Mouse (Mus musculus): ENCODE data around the gene Rasgrf1. TPM values are rescaled to one million over a fixed set of nuclear protein-coding genes. Genes with fewer than 3 reads are reported as not detected.

Rasgrf1 gene
- polyA plus RNA-seq, 1 experiment = not detected

DNA sequence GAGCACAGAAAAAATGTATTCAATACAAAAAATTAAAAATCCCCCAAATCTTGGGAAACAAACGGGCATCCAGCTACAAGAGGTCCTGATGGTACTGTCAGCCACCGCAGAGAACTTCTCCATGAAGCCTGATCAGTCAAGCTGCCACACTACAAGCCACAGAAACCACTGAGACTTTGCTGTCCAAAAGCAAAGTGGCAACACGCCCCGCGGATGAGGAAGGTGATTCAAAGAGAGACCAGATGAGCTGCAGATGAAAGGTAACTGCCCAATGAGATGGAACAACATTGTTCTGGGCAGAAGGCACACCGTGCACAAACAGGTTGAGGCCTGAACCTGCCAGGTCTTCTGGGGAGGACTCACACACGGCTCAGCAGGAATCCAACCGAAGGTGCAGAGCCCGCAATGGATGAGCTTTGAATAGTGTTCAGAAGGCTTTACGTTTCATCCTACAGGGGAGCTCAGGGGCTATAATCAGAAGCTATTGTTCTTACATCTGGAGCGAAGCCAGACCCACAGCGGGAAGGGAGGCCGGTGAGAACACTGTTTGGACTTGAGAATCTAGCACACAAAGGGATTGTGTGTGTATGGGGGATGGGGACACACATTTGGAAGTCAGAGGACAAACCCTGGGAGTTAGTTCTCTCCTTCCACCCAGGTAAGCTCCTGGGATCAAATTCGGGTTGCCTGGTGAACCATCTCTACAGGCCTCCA is 9.4 kb upstream of the Rasgrf1 start:
- H3K27ac ChIP-seq (ENCODE audit: insufficient read depth, low read depth, low read length) = no peak overlapping the region
- TF ChIP-seq CTCF (IDR thresholded peaks at IDR 0.05; ENCODE audit: insufficient read depth, low read depth, low read length) (no peak), POLR2A (IDR thresholded peaks at IDR 0.05; ENCODE audit: insufficient read depth, low read depth, low read length) (no peak)

DNA sequence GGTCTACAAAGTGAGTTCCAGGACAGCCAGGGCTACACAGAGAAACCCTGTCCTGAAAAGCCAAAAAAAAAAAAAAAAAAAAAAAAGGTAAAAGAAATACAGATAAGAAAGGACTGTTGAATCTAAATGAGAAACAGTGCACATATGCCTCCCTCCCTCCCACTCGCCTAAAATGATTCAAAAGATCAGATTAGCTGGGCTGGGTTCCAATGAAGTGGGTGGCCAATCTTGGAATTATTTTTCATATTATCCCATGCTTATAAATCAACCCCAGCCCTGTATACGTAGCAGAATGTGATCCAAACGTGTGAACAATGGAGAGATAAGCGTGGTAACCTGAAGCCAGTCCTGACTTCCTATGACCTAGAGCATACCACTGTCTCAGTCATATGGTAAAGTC is 8.5 kb upstream of the Rasgrf1 start:
- Histone ChIP-seq H3K27ac (ENCODE audit: insufficient read depth, low read depth, low read length) (no peak overlapping the region), H3K4me1 (ENCODE audit: control insufficient read depth, insufficient read depth, low read length) (peaks cover 8% of the 10 kb centered on the region), H3K4me3 (ENCODE audit: insufficient read depth, low read depth, low read length) (no peak overlapping the region)
- TF ChIP-seq POLR2A (IDR thresholded peaks at IDR 0.05; ENCODE audit: insufficient read depth, low read depth, low read length) (no peak), CTCF (IDR thresholded peaks at IDR 0.05; ENCODE audit: insufficient read depth, low read depth, low read length) (no peak)
- WGBS = 79% methylated on average over 4 of the region's 4 CpGs

More for the DNA sequence above, 9.4 kb upstream of the Rasgrf1 start:
- H3K4me1 ChIP-seq (ENCODE audit: control insufficient read depth, insufficient read depth, low read length) = peaks cover 8% of the 10 kb centered on the region
- no peak overlapping the region for H3K4me3 ChIP-seq (ENCODE audit: insufficient read depth, low read depth, low read length)
- WGBS = 35% methylated on average over 14 of the region's 14 CpGs

DNA sequence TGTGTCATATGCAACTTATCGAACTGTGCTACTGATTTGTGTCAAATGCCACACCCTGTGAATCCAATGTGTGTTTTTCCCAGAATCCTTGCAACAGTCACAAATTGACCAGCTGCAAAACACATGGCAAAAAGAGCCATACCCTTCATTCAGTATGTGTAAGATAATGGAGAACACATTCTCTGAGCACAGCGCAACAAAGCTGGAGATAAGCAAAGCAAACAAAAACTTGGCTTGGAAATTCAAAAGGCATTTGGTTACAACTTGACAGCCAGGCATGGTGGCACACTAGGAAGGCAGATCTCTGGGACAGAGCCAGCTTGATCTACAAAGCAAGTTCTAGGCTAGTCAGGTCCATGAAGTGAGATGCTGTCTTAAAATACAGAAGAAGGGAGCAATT is 6.9 kb upstream of the Rasgrf1 start:
- Histone ChIP-seq H3K4me1 (ENCODE audit: control insufficient read depth, insufficient read depth, low read length) (peaks cover 8% of the 10 kb centered on the region), H3K27ac (ENCODE audit: insufficient read depth, low read depth, low read length) (no peak overlapping the region), H3K4me3 (ENCODE audit: insufficient read depth, low read depth, low read length) (no peak overlapping the region)
- WGBS = 86% methylated on average over 2 of the region's 2 CpGs
- TF ChIP-seq POLR2A (IDR thresholded peaks at IDR 0.05; ENCODE audit: insufficient read depth, low read depth, low read length) = no peak
- no peak for TF ChIP-seq CTCF (IDR thresholded peaks at IDR 0.05; ENCODE audit: insufficient read depth, low read depth, low read length)

GRCm38 (mm10) chr9:89906645-89907044 is 3.1 kb upstream of the Rasgrf1 start:
- no peak overlapping the region for H3K27ac ChIP-seq (ENCODE audit: insufficient read depth, low read depth, low read length)
- TF ChIP-seq CTCF (IDR thresholded peaks at IDR 0.05; ENCODE audit: insufficient read depth, low read depth, low read length) = no peak
- TF ChIP-seq POLR2A (IDR thresholded peaks at IDR 0.05; ENCODE audit: insufficient read depth, low read depth, low read length) = no peak
- no peak overlapping the region for H3K4me3 ChIP-seq (ENCODE audit: insufficient read depth, low read depth, low read length)
- H3K4me1 ChIP-seq (ENCODE audit: control insufficient read depth, insufficient read depth, low read length) = peaks cover 9% of the 10 kb centered on the region

GRCm38 (mm10) chr9:89907941-89908340 is 1.8 kb upstream of the Rasgrf1 start:
- Histone ChIP-seq H3K27ac (ENCODE audit: insufficient read depth, low read depth, low read length) (peak overlapping the region; percentile 54; the same call in 1 of the 2 replicates), H3K4me1 (ENCODE audit: control insufficient read depth, insufficient read depth, low read length) (peaks cover 14% of the 10 kb centered on the region), H3K4me3 (ENCODE audit: insufficient read depth, low read depth, low read length) (no peak overlapping the region)
- TF ChIP-seq POLR2A (IDR thresholded peaks at IDR 0.05; ENCODE audit: insufficient read depth, low read depth, low read length) (no peak), CTCF (IDR thresholded peaks at IDR 0.05; ENCODE audit: insufficient read depth, low read depth, low read length) (no peak)

- peak; percentile 57; the same call in 1 of the 2 replicates for TF ChIP-seq POLR2A (IDR thresholded peaks at IDR 0.05; ENCODE audit: insufficient read depth, low read depth, low read length)
- TF ChIP-seq CTCF (IDR thresholded peaks at IDR 0.05; ENCODE audit: insufficient read depth, low read depth, low read length) = no peak
- WGBS = under 1% methylated on average over 33 of the region's 33 CpGs
- H3K27ac ChIP-seq (ENCODE audit: insufficient read depth, low read depth, low read length) = peak overlapping the region; percentile 54
- peak overlapping the region; percentile 73 for H3K4me3 ChIP-seq (ENCODE audit: insufficient read depth, low read depth, low read length)
- peaks cover 16% of the 10 kb centered on the region for H3K4me1 ChIP-seq (ENCODE audit: control insufficient read depth, insufficient read depth, low read length)
Observed at GRCm38 (mm10) chr9:89908601-89909000, 1.1 kb upstream of the Rasgrf1 start.

GRCm38 (mm10) chr9:89910011-89910400 is 298 bp downstream of the Rasgrf1 start:
- WGBS = 2% methylated on average over 26 of the region's 26 CpGs
- peak overlapping the region; percentile 87 for H3K27ac ChIP-seq (ENCODE audit: insufficient read depth, low read depth, low read length)
- TF ChIP-seq CTCF (IDR thresholded peaks at IDR 0.05; ENCODE audit: insufficient read depth, low read depth, low read length) = no peak
- no peak; the same call in 1 of the 2 replicates for TF ChIP-seq POLR2A (IDR thresholded peaks at IDR 0.05; ENCODE audit: insufficient read depth, low read depth, low read length)
- H3K4me3 ChIP-seq (ENCODE audit: insufficient read depth, low read depth, low read length) = peak overlapping the region; percentile 73
- peaks cover 21% of the 10 kb centered on the region for H3K4me1 ChIP-seq (ENCODE audit: control insufficient read depth, insufficient read depth, low read length)

DNA sequence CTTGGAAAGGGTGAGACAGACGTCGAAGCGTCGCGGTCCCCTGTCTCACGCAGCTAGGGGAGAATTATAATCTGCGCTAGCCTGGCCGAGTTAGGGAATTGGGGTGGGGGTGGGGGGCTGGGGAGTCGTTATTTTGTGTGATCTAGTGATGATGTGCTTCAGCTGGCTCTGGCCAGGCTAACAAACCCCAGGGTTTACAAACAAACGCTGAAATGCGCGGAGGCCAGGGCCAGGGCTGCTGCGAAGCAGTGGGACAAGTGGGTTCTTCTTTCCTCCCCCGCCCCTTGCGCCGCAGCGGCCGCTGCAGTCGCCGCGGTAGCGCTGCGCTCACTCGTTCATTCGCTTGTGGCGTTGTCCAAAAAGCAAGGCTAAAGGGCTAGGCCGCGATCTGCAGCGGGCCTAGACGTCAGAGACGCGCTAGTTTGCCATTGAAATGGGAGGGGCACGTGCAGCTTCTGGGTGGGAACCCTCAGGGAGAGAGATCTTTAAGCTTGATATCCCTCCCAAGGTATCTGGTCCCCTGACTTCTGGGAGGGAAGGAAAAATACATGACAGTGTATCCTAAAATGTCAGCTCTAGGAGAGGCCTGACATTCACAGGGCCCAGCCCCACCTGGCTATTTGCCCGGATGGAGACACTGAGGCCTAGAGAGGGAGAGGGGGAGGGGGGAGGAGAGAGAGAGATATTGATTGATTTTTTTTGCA is 1.2 kb downstream of the Rasgrf1 start:
- H3K27ac ChIP-seq (ENCODE audit: insufficient read depth, low read depth, low read length) = no peak overlapping the region; the same call in 1 of the 2 replicates
- WGBS = 13% methylated on average over 34 of the region's 34 CpGs
- H3K4me1 ChIP-seq (ENCODE audit: control insufficient read depth, insufficient read depth, low read length) = peaks cover 23% of the 10 kb centered on the region
- TF ChIP-seq CTCF (IDR thresholded peaks at IDR 0.05; ENCODE audit: insufficient read depth, low read depth, low read length) (no peak), POLR2A (IDR thresholded peaks at IDR 0.05; ENCODE audit: insufficient read depth, low read depth, low read length) (no peak)
- H3K4me3 ChIP-seq (ENCODE audit: insufficient read depth, low read depth, low read length) = peak overlapping the region; percentile 73

GRCm38 (mm10) chr9:89911891-89912549 is 2.3 kb downstream of the Rasgrf1 start:
- TF ChIP-seq CTCF (IDR thresholded peaks at IDR 0.05; ENCODE audit: insufficient read depth, low read depth, low read length) (no peak), POLR2A (IDR thresholded peaks at IDR 0.05; ENCODE audit: insufficient read depth, low read depth, low read length) (no peak)
- Histone ChIP-seq H3K4me1 (ENCODE audit: control insufficient read depth, insufficient read depth, low read length) (peaks cover 23% of the 10 kb centered on the region), H3K27ac (ENCODE audit: insufficient read depth, low read depth, low read length) (no peak overlapping the region), H3K4me3 (ENCODE audit: insufficient read depth, low read depth, low read length) (peak overlapping the region; percentile 6; the same call in 1 of the 2 replicates)
- 69% methylated on average over 5 of the region's 5 CpGs for WGBS

Data from olfactory bulb, adult 2 months (tissue).